Mouse (Mus musculus) C2C12 (cell line): ENCODE measurements around the gene Armt1.

ENCODE experiments used
- CEBPB ChIP-seq: IDR thresholded peaks from one replicate; pipeline ENCODE4 v1.6.1; 2011; ENCODE audit warnings: low read depth, mild to moderate bottlenecking, control low read depth, moderate library complexity
- CTCF ChIP-seq: IDR thresholded peaks from one replicate; pipeline ENCODE4 v1.5.1; 2011; ENCODE audit not compliant: control insufficient read depth, insufficient read depth, insufficient read length
- MYOG ChIP-seq: IDR thresholded peaks from one replicate; pipeline ENCODE4 v1.6.1; 2011; ENCODE audit not compliant: control insufficient read depth, insufficient read length; ENCODE audit errors: extremely low read depth
- USF1 ChIP-seq: IDR thresholded peaks from one replicate; pipeline ENCODE4 v1.6.1; 2011; ENCODE audit warnings: low read depth, mild to moderate bottlenecking, control low read depth, moderate library complexity

DNA sequence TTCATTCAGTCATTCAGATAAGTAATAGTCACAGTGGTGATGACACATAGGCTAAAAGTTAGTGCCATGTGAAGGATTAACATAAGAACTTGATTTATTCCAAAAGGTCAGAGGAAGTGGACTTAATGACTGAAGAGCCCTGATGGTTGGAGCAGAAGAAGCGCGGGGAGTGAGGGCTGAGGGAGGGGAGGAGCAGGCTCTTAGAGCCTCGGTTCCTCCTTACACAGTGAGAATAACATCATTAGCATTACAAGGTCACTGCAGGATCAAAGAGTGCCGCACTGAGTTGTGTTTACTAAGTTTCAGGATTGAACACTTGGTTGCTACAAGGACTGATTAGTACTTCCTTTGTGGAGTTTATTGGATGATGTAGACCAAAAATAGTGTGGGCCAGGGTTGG lies 60.6 kb downstream of the Armt1 start:
- TF ChIP-seq CTCF (no peak), MYOG (no peak), USF1 (no peak), CEBPB (no peak)
